In the genomic region with DNA sequence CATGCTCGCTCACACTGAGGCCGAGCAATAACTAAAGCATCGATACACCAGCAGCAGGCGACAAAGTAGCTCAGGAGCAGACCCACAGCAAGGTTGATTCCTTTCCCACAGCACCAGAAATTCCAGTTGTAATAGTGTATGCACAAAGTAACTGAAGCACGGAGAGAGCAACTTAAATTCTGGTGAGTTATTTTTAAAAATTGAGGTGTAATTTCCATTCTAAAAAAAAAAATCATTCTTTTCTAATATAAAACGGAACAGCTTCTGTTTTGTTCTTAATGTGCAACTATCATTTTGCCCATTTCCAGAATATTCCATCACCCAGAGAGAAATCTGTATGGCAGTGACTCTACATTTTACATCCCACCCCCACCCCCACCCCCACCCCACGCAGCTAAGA, we compare ENCODE assay signal across 17 mouse cellular contexts.
"Had no signal": no experiment of that assay in that cellular context is flagged by ENCODE, and none has a peak within 500 bp of the region (broad histone marks: within the 10 kb centered on the region; RNA-seq: fewer than 3 reads in every experiment).

No protein-coding gene starts in this region.

- H3K27ac ChIP-seq: layer of hippocampus, adult 2 months; limb, embryonic 10.5 days; limb, embryonic 13.5 days; liver, embryonic 13.5 days; midbrain, embryonic 12.5 days; midbrain, embryonic 15.5 days; neural tube, embryonic 12.5 days; neural tube, embryonic 15.5 days had no signal

- H3K9ac ChIP-seq: limb, embryonic 13.5 days; liver, embryonic 13.5 days; lung, embryonic 14.5 days; midbrain, embryonic 12.5 days; midbrain, embryonic 15.5 days; neural tube, embryonic 12.5 days; neural tube, embryonic 15.5 days had no signal

- ATAC-seq: lung, postnatal 0 days; midbrain, embryonic 15.5 days had no signal

- H3K36me3 ChIP-seq: limb, embryonic 10.5 days; limb, embryonic 13.5 days; liver, embryonic 13.5 days; midbrain, embryonic 12.5 days; midbrain, embryonic 15.5 days; neural tube, embryonic 12.5 days; neural tube, embryonic 15.5 days had no signal

- H3K4me3 ChIP-seq: layer of hippocampus, adult 2 months; limb, embryonic 10.5 days; limb, embryonic 13.5 days; liver, embryonic 13.5 days; midbrain, embryonic 12.5 days; midbrain, embryonic 15.5 days; neural tube, embryonic 12.5 days; neural tube, embryonic 15.5 days had no signal

- H3K4me2 ChIP-seq: limb, embryonic 13.5 days; liver, embryonic 13.5 days; lung, embryonic 14.5 days; midbrain, embryonic 12.5 days; midbrain, embryonic 15.5 days; neural tube, embryonic 12.5 days; neural tube, embryonic 15.5 days had no signal

- H3K4me1 ChIP-seq: liver, embryonic 13.5 days; midbrain, embryonic 12.5 days; midbrain, embryonic 15.5 days; neural tube, embryonic 12.5 days; neural tube, embryonic 15.5 days had no signal

- H3K9me3 ChIP-seq: limb, embryonic 10.5 days; limb, embryonic 13.5 days; liver, embryonic 13.5 days; midbrain, embryonic 12.5 days; midbrain, embryonic 15.5 days; neural tube, embryonic 12.5 days; neural tube, embryonic 15.5 days had no signal

- DNase-seq: kidney, adult 8-10 months; kidney, postnatal 25 days; lung, embryonic 14.5 days; right cerebral cortex, adult 18-20 months; right cerebral cortex, postnatal 14 days; right cerebral cortex, postnatal 4 days; thymus, adult 18-20 months; thymus, postnatal 36 days had no signal

- H3K27me3 ChIP-seq: limb, embryonic 13.5 days; liver, embryonic 13.5 days; midbrain, embryonic 12.5 days; midbrain, embryonic 15.5 days; neural tube, embryonic 12.5 days; neural tube, embryonic 15.5 days had no signal
